Mouse (Mus musculus) G1E (cell line): Measurements from ENCODE around the gene Nle1. TPM values are rescaled to one million over a fixed set of nuclear protein-coding genes. Genes with fewer than 3 reads are reported as not detected.

ENCODE experiments used
- ATAC-seq: 2 replicates; pipeline ENCODE4 v1.8.0; 2016; ENCODE audit warnings: mild to moderate bottlenecking; ENCODE audit not compliant: insufficient number of reproducible peaks, poor library complexity, low FRiP score, severe bottlenecking; ENCODE audit errors: extremely low read depth
- DNase-seq: peaks from one replicate; pipeline ENCODE4 v3.0.0; 2012; ENCODE audit warnings: low spot score
- H3K27me3 ChIP-seq: 2 replicates; pipeline ENCODE4 v1.6.1; 2012; ENCODE audit warnings: mild to moderate bottlenecking, low read length, inconsistent platforms; ENCODE audit not compliant: insufficient read depth
- H3K36me3 ChIP-seq: replicated peaks from 2 replicates; pipeline ENCODE3; 2012; ENCODE audit warnings: mild to moderate bottlenecking, inconsistent platforms
- H3K4me1 ChIP-seq: 2 replicates; pipeline ENCODE4 v1.6.1; 2012; ENCODE audit warnings: low read depth, low read length, inconsistent platforms, mixed read lengths; ENCODE audit not compliant: insufficient read depth
- H3K4me3 ChIP-seq: 2 replicates; pipeline ENCODE4 v1.5.1; 2012; ENCODE audit warnings: low read depth, mild to moderate bottlenecking, inconsistent platforms, low read length, moderate library complexity, mixed read lengths
- H3K9me3 ChIP-seq: replicated peaks from 2 replicates; pipeline ENCODE4 v1.6.1; 2012; ENCODE audit warnings: inconsistent platforms
- CTCF ChIP-seq: IDR thresholded peaks from 2 replicates; pipeline ENCODE4 v1.5.1; 2012; ENCODE audit warnings: low read depth, low read length, inconsistent platforms, mixed read lengths
- GATA1 ChIP-seq: IDR thresholded peaks from 2 replicates; pipeline ENCODE4 v1.6.1; 2012; ENCODE audit warnings: borderline replicate concordance, low read length, inconsistent platforms, mixed read lengths
- GATA2 ChIP-seq: IDR thresholded peaks from 2 replicates; pipeline ENCODE4 v1.6.1; 2012; ENCODE audit warnings: low read depth, low read length, inconsistent platforms, borderline replicate concordance
- POLR2AphosphoS5 ChIP-seq: IDR thresholded peaks from 2 replicates; pipeline ENCODE4 v1.6.1; 2012; ENCODE audit warnings: low read depth, low read length, inconsistent platforms; ENCODE audit not compliant: insufficient replicate concordance
- TAL1 ChIP-seq: conservative IDR thresholded peaks from 2 replicates; pipeline ENCODE4 v1.6.1; 2012; ENCODE audit warnings: low read depth, low read length, inconsistent platforms, mixed read lengths
- polyA plus RNA-seq: library from polyadenylated mRNA; stranded (reverse); fragments of >175 nt; gene quantifications from 2 replicates; pipeline ENCODE4 v1.2.3, GENCODE M21; 2012
- total RNA-seq, 2 experiments: library from RNA; stranded (forward) in 1 of 2; stranded (reverse) in 1 of 2; fragments of 200-1000 nt in 1 of 2; fragments of >200 nt in 1 of 2; fragmentation: Nextera tagmentation in 1 of 2; gene quantifications; 2 replicates each; pipeline ENCODE4 v1.2.3; 2014 to 2017

Gene Nle1
- total and polyA plus RNA-seq, 3 experiments = 18.6 to 92.9 (median 27.6) TPM

DNA sequence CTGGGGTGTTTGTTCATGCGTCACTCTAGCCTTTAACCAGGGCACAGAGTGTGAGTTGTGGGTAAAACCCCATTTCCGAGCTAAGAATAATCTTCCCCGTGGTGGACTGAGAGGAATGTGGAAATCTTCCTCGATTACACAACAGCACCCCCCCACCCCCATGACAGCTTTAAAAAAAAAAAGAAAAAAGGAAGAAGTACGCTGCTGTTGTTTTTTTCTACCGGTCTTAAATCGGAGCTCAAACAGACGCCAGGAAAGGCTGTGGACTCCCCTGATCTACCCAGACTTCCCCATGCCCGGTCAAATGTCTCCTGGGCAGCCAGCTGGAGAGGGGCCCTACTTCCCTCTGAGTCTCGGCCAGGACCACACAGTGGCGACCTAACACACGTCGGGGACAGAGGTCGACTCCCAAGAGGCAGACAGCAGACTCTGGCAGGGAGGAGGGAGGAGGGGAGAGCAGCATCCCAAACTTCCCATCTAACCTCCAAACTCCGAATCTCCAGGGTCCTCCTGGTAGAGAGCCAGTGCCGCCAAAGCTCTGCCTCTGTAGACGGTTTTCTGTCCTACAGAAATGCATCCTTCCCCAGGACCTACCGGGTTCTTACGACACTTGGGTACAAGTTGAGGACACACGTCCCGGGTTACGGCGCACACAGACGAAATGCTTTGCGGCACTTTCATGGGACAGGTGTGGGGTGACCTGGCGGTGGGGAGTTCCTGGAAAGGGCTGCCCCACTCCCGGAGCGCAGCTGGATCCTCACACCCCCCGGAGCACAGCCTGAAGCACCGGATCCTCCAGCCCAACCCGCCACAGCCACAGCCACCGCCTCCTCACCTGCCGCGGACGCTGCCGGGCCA, 37.8 kb downstream of the Nle1 start:
- DNase-seq = peak; percentile 79
- peaks cover 45% of the 10 kb centered on the region for H3K4me1 ChIP-seq
- peak overlapping the region; percentile 93 for H3K4me3 ChIP-seq
- peak; percentile 10 for ATAC-seq
- peaks cover 3% of the 10 kb centered on the region; the same call in 1 of the 2 replicates for H3K9me3 ChIP-seq
- H3K36me3 ChIP-seq = peaks cover 6% of the 10 kb centered on the region
- H3K27me3 ChIP-seq = no peaks in the 10 kb centered on the region
- TF ChIP-seq TAL1 (no peak), POLR2AphosphoS5 (no peak), CTCF (no peak), GATA1 (no peak), GATA2 (no peak)

DNA sequence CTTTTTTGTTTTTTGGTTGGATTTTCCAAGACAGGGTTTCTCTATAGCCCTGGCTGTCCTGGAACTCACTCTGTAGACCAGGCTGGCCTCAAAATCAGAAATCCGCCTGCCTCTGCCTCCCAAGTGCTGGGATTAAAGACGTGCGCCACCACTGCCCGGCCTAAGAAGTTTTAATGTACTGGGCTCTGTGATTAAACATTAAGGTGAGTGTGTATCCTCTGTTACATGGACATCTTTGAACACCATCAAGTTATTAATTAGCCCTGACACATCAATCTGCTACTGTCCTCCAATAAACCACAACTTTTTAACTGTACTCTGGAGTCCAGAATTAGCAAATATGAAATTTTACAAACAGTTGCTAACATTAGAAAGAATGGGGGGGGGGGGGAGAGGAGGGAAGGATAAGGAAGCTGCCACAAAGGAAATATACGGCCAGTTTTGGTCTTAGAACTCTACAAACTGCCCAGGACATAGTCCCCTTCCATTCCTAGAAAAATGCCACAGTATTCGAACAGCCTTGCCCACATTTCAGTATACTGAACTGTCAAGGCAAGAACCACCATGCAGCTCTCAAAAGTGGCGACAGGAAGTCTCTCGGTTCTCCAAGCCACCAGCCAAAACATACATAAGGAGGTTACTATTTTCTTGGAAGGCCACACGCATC, 38.6 kb downstream of the Nle1 start:
- ATAC-seq (no peak), DNase-seq (no peak)
- no peaks in the 10 kb centered on the region for H3K27me3 ChIP-seq
- no peak for TF ChIP-seq TAL1
- TF ChIP-seq GATA2 = no peak
- no peak for TF ChIP-seq CTCF
- TF ChIP-seq POLR2AphosphoS5 = no peak
- H3K4me1 ChIP-seq = peaks cover 48% of the 10 kb centered on the region
- peaks cover 3% of the 10 kb centered on the region; the same call in 1 of the 2 replicates for H3K9me3 ChIP-seq
- H3K4me3 ChIP-seq = peak overlapping the region; percentile 93
- H3K36me3 ChIP-seq = peaks cover 6% of the 10 kb centered on the region

DNA sequence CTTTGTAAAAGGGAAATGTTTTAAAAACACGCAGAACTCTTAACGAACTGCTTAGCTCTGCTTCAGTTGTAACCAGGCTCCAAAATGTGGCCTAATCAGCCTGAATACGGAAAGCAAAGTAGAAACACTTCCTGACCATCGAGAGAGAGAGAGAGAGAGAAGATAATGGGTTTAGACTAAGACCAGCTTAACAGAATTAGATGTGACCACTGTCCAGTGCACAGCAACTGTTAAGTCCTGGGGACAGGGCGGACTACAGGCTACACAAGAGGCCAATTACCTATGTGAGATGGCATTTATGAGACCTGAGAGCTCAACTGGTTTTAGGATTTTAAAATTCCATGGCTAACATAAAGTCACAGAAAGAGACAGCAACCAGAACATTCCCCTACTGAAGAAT, 40.3 kb downstream of the Nle1 start:
- Histone ChIP-seq H3K9me3 (no peaks in the 10 kb centered on the region), H3K4me1 (peaks cover 63% of the 10 kb centered on the region), H3K27me3 (no peaks in the 10 kb centered on the region), H3K4me3 (peak overlapping the region; percentile 54; the same call in 1 of the 2 replicates), H3K36me3 (peaks cover 13% of the 10 kb centered on the region)
- ATAC-seq (no peak), DNase-seq (no peak)
- TF ChIP-seq GATA2 (no peak), POLR2AphosphoS5 (no peak), GATA1 (no peak)

DNA sequence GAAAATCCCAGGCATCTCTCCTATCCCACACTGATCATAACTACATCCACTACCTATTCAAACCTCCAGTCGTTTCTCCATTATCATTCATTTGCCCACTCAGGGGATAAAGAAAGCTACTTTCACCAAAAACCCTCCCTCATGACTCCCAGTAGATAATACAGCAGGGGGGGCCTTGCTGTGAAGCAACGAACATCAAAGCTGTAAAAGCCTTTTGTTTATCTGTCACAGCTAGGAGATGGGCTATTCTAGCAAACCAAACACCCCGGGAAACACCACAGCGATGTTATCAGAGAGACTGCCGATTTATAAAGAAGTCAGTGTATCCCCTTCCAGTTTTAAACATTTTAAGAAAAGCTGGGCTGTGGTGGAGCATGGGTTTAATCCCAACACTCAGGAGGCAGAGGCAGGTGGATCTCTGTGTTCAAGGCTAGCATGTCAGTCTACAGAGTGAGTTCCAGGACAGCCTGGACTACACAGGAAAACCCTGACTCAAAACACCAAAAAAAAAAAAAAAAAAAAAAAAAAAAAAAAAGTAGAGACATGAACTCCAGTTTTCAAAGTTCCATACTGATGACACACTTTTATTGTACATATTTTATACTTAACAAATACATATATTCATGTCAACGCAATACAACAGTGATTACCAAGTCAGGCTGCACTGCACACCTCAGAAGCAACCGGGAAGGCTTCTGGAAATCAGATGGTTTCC, 41.2 kb downstream of the Nle1 start:
- H3K4me1 ChIP-seq = peaks cover 68% of the 10 kb centered on the region
- ATAC-seq = no peak
- TF ChIP-seq POLR2AphosphoS5 = no peak
- no peak for TF ChIP-seq GATA1
- no peak for TF ChIP-seq CTCF
- TF ChIP-seq GATA2 = no peak
- no peak for TF ChIP-seq TAL1
- no peaks in the 10 kb centered on the region for H3K27me3 ChIP-seq
- H3K4me3 ChIP-seq = peak overlapping the region; percentile 13; the same call in 1 of the 2 replicates
- H3K9me3 ChIP-seq = no peaks in the 10 kb centered on the region
- H3K36me3 ChIP-seq = peaks cover 20% of the 10 kb centered on the region
- DNase-seq = no peak

DNA sequence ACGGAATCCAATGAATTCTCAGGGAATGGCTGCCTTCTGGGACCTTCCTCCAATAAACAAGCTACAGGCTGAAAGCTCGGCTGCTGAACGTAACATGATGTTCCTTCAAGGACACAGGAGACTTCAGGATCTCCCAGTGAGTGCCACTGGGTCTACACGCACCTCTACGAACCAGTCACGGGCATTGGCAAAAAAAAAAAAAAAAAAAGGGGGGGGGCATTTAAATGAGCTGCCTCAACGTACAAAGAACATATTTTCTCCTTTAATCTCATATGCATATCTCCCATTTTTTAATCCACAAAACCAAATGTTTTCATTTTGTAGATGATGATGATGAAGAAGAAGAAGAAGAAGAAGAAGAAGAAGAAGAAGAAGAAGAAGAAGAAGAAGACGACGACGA, 42.3 kb downstream of the Nle1 start:
- ATAC-seq = no peak
- no peak for TF ChIP-seq GATA1
- no peak for TF ChIP-seq GATA2
- no peak for TF ChIP-seq TAL1
- TF ChIP-seq POLR2AphosphoS5 = no peak
- TF ChIP-seq CTCF = no peak
- Histone ChIP-seq H3K9me3 (no peaks in the 10 kb centered on the region), H3K4me1 (peaks cover 71% of the 10 kb centered on the region), H3K36me3 (peaks cover 30% of the 10 kb centered on the region), H3K4me3 (no peak overlapping the region; the same call in 1 of the 2 replicates), H3K27me3 (no peaks in the 10 kb centered on the region)
- no peak for DNase-seq

DNA sequence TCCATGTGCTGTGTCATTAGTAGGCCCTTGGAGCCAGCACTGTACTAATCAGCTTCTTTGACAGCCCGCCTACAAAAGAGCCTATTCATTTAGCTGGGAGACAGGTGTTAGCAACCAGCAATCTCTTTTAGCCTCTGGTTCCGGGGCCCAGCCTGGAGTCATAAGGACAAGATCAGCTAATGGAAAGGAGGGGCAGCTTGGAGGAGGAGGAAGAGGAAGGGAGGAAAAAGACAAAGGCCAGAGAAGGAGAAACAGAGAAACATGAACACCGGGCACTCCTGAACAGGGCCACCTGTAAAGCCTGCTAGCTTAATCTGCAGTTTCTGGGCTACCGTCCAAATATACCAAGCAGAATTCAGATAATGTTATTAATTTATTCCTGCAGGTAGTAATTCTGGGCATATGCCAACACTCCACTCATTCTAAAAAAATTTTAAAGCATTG, 44.7 kb downstream of the Nle1 start:
- Histone ChIP-seq H3K36me3 (peaks cover 53% of the 10 kb centered on the region), H3K27me3 (no peaks in the 10 kb centered on the region), H3K9me3 (no peaks in the 10 kb centered on the region), H3K4me1 (peaks cover 74% of the 10 kb centered on the region), H3K4me3 (no peak overlapping the region; the same call in 1 of the 2 replicates)
- DNase-seq (no peak), ATAC-seq (peak; percentile 38; the same call in 1 of the 2 replicates)
- TF ChIP-seq POLR2AphosphoS5 (no peak), GATA2 (no peak), GATA1 (no peak), CTCF (no peak), TAL1 (no peak)
